Mouse (Mus musculus) pancreas, adult 10 weeks (tissue): Measurements from ENCODE around the gene Tlr3. TPM values are rescaled to one million over a fixed set of nuclear protein-coding genes. Genes with fewer than 3 reads are reported as not detected.

ENCODE experiments used
- polyA plus RNA-seq: library from polyadenylated mRNA; stranded (reverse); fragments of 350-450 nt; fragmentation: Illumina TruSeq; extraction: RNeasy Lipid Tissue Mini Kit (QIAGEN cat#74804); gene quantifications from one replicate; pipeline ENCODE4 v1.2.3, GENCODE M21; 2015; ENCODE audit warnings: low read depth, low replicate concordance; ENCODE audit not compliant: insufficient read depth

Tlr3 gene
- polyA plus RNA-seq, result 3.3 TPM

GRCm38 (mm10) chr8:45410882-45411281 lies at the start of gene Tlr3:
Tlr3 (minus strand) TSS chr8:45411080.

GRCm38 (mm10) chr8:45381963-45382347 lies 28.9 kb downstream of the Tlr3 start, which contains the start of gene Fam149a:
Fam149a (minus strand) TSS chr8:45382291.

Other genes starting within 250 kb of the Tlr3 start
- gene F11, start 149.0 kb downstream of the Tlr3 start, polyA plus RNA-seq, result not detected
- gene Klkb1, start 116.2 kb downstream of the Tlr3 start, polyA plus RNA-seq, result not detected
- gene Gm45753, start 102.6 kb downstream of the Tlr3 start, polyA plus RNA-seq, result not detected
- 3.6 TPM for gene Cyp4v3, start 77.9 kb downstream of the Tlr3 start, polyA plus RNA-seq
- gene Fam149a, start 28.8 kb downstream of the Tlr3 start, polyA plus RNA-seq, result 5.3 TPM
- 20.5 TPM for gene Sorbs2, start 96.7 kb upstream of the Tlr3 start, polyA plus RNA-seq